Mouse (Mus musculus) testis, postnatal 10 days (tissue): Measurements from ENCODE around the gene Col26a1.

ENCODE experiments used
- DNase-seq: peaks from one replicate; pipeline ENCODE4 v3.0.0; 2021; ENCODE audit warnings: low spot score

Col26a1 gene

DNA sequence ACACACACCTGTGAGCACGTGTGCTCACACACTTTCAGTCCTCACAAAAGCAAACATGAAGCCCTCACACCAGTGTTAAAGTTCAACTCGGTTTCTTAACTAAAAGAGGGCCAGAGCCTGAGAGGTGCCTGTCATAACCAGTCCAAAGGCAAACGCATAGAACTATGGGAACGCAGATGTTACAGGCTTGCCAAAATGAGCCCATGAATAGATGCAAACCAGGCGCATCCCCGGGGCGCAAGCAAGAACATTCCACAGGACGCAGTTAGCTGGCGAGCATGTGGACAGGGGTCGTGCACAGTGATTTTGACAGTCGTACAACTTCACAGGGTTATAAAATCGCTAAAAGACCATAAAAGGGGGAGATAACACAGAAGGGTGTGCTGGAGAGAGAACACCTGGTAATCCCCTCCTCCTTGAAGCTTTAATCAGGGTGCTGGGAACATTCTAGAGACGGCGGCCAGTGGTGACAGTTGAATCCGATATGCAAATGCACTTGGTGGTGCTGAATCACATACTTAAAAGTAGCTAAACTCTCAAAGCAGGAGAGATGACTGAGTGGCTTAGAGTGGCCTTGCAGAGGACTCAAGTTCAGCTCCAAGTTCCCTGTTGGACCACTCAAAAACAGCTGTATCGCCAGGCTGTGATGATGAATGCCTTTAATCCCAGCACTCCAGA is 76.5 kb downstream of the Col26a1 start:
- no peak for DNase-seq

DNA sequence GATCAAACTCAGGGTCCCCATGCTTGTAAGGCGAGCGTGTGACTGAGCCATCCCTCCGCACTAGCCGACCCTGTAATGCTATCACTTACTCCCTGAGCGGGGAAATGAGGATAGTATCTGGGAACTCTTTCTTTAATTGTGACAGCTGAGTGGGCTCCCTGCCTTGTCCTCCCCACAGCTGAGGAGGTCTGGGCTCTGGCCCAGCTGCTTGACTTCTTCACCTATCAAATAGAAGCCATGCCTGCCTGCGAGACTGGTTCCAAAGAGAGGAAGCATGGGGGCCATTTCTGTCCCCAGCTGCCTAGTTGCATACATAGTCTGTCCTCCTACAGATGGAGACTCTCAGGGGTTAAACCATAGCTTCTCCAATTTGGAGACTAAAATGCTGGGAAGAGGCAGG is 78.0 kb downstream of the Col26a1 start:
- DNase-seq, result no peak

DNA sequence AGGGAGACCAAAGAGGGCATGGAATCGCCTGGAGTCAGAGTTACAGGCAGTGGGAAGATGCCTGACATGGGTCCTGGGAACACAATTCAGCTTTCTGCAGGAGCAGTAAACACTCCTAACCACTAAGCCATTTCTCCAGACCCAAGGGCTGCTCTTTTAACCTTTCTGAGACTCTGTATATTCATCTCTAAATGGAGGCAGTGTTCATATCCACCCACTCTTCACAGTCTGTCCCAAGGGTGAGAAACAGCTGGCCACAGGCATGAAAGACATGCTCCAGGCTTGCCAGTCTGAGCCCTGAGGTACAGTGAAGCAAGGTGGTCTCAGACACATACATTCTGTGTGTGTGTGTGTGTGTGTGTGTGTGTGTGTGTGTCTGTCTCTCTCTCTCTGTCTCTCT is 78.8 kb downstream of the Col26a1 start:
- DNase-seq, result no peak

DNA sequence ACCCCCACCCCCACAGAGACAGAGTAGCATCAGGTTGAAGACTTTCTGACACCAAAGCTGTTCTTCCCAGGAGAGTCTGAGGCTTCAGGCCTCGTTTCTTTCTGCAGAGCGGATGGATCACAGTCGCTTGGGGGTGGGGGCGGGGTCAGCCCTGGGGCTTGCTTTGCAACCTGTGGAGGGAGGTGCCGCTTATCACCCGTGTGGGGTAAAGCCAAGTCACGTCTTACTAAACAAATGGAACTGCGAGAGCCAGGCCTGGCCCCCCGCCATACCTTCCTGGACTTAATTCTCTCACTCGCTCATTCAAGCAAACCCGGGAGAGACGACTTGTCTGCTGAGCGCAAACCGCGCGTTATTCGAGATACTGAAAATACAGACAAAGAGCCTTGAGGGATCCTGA is 80.3 kb downstream of the Col26a1 start:
- DNase-seq, result peak; percentile 57

DNA sequence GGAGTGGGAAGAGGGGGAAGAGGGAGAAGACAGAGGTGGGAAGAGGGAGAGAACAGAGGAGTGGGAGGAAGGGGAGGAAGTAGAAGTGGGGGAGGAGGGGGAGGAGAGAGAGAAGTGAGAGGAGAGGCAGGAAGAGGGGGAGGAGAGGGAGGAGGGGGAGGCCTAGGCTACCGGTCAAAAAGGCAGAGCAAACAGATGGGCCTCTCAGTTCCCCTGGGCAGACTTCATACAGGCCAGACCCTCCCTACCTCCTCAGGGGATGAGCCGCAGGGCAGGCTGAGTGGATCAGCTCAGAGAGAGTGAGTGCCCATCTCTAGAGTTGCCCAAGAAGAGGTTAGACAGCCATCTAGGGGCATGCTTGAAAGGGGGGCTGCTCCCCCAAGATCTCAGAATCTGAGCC is 86.1 kb downstream of the Col26a1 start:
- DNase-seq, result no peak

DNA sequence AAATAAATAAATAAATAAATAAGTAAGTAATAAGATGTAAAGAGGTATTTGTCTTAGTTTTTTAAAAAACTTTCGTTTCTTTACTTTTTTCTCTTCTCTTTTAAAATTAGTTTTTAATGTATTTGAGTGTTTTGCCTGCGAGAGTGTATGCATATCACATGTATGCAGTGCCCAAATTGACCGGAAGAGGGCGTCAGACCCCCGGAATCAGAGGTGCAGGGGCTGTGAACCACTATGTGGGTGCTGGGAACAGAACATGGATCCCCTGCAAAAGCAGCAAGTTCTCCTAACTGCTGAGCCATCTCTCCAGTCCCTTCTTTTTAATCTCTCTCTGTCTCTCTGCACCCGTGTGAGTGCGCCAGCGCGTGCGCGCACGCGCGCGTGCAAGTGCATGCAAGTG is 89.2 kb downstream of the Col26a1 start:
- DNase-seq, result no peak

DNA sequence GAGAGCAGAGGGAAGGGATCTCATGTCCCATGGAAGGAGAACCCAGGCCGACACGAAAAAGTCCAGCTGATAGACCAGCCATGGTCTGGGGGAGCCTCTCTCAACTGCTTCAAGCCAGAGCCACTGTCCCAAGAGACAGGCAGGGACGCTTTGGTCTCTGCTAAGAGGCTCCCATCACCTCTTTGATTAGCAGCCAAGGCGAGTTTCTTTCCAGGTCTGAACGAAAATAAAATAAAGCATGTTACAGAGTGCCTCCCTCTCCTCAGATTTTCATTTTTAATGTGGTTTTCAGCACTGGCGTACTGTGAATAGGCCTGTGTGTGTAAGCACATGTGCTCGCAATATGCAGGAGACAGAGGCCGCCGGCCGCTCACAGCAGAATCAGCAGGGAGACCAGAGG is 90.5 kb downstream of the Col26a1 start:
- DNase-seq, result no peak

DNA sequence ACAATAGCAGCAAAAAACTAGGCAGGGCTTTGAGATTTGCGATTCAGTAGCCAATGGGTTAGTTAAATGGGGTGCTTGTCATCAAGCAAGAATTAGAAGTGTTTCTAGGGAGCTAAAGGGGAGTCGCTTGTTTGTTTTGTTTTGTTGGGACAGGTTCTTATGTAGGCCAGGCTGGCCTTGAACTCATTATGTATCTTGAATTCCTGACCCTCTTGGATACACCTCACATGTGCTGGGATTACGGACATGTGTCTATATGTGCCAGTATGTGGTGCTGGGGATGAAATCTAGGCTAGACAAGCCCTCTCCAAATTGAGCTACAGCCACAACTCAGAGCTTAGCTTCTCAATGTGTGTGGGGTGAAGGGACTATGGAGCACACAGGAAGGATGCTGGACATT is 91.8 kb downstream of the Col26a1 start:
- no peak for DNase-seq

DNA sequence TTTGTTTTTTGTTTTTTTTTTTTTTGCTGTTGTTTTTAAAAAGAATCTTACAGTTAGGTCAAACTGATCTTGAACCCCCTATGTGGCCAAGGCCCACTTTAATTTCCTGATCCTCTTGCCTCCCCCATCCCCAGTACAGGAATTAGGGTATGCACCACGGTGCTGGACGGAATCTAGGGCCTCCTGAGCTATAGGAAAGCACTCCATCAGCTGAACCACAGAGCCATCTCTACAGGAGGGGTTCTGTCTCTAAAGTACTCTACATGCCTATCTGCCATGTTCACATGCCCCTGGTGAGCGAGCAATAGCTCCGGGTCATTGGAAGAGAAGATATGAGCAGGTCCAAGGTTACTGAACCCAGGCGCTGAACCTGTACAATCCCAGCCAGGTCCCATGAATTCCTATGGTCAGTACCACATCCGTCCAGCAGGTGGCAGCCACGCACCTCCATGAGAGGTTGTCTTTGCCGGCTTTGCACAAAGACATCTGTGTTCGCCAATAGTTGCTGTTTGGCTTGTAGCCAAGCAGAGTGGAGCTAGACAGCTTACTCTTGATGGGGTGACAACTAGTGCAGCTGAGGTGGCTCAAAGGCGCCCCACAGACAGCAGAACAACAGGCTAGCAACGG is 92.3 kb downstream of the Col26a1 start:
- peak; percentile 95 for DNase-seq

DNA sequence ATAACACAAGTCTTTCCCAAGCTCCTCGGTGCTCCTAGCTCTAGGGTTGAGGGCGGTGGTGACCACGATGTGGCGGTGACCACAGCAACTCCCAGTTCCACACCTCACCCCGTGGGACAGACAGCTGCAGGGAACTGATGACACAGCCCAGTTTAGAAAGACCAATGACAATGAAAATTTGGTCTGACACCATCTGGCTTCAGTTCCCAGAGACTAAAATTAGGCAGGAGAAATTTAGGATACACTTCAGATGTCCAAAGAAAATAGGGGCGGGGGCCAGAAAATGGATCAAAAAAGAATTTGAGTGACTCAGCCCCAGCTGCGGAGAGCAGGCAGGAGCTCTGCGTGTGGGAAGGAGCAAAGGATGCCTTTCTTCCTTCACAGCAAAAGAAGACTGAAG is 98.5 kb downstream of the Col26a1 start:
- no peak for DNase-seq

DNA sequence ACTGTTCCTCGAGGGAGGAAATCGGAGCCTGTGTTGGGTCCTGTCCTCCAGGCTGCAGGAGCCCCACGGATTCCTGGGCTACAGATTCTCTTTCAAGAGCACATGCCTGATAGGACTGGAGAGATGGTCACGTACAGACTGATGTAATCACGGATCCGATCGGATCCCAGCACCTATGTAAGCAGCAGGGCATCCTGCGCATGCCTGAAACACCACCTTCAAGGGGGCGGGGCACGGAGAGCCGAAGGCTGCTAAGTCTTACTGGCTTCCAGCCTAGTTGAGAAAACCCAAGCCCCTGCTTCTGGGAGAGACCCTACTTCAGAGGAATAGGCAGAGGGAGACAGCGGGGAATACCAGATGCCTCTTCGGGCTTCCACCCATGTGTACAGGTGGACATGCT is 100.4 kb downstream of the Col26a1 start:
- no peak for DNase-seq

DNA sequence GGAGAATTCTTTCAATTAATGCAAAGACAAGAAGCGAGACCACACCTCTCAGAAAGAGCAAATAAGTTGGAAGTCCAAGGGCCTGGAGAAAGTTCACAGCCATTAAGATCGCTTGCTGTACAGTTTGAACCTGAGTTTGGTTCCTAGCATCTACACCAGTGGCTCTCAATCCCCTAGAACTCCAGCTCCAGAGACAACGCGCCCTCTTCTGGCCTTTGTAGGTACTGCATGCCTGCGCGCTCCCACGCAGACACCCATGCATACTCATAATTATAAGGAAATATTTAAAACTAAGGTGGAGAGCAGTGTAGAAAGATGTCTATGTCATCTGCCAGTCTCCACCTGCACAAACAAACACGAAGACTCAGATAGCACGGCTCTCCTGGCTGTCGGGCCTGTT is 102.5 kb downstream of the Col26a1 start:
- peak; percentile 80 for DNase-seq

DNA sequence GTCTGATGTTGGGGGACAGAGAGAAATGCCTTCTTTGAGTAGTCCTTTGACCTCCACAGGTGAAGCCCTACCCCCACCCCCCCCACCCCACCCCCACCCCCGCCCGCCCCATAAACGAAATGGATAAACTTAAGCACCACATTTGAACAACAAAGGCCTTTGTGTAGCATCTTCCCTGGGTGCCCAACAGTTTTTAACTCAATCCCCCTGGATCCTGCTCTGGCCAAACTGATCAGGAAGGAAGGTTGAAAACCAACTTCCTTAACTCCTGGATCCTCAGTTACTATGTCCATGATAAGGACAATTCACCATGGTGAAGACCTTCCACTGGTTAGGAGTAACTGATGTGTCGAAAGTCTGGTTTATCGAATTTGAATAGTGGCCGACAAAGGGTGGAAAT is 103.1 kb downstream of the Col26a1 start:
- no peak for DNase-seq

DNA sequence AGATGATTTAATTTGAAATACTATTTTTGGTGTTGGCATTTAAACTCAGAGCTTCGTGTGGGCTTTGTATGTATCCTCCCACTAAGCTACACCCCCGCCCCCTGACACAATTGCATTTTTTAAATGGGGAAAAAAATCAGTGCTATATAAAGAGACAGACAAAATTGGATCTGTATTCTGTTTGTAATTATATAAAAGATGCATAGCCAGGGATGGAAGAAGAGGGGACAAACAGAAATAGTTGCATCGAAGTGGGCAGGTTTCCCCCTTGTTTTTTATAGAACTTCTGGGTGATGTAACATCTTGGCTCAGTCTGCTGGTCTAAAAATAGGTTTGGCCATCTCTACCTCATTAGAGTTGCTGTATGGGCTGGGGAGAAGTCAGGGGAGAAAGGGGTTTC is 107.5 kb downstream of the Col26a1 start:
- DNase-seq, result no peak

DNA sequence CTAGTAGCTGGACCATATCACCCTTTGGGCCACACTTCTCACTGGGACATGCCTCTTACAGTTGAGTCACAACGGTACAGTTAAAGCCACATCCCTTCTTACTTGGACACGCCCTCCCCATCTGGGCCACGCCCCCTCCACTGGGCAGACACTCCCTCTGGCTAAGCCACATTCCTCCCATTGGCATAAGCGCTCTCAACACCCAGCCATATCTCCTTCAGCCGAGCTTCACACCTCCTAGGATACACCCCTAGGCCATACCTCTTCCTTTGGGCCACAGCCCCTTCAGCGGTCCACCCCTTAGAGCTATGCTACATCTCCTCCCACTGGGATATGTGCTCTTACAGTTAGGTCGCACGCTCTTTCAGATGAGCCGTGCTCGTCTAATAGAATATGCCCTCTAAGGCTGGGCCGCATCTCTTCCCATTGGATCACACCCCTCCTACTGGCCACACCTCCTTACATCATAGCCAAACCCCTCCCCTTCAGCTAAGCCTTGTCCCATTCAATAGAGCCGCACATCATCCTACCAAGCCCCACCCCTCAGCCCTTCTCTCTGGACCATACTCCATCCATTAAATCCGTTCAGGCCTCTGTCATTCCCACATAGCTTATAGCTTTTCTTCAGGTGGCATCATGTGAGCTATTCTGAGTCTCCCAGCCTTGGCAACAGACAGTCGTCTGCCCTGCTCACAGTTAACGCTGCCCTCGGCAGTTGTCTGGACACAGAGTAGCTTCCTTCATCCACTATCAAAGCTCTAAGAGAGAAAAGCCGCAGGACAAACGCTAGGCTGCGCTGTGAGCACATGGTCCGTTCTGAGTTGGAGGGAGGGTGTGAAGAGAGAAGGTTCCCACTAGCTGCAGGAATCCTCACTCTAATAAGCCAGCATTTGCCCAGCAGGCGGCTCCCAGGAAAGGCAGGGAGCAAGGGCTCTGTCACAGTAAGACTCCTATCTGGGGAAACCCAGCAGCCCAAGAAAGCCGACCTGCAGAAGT is 109.7 kb downstream of the Col26a1 start:
- no peak for DNase-seq

DNA sequence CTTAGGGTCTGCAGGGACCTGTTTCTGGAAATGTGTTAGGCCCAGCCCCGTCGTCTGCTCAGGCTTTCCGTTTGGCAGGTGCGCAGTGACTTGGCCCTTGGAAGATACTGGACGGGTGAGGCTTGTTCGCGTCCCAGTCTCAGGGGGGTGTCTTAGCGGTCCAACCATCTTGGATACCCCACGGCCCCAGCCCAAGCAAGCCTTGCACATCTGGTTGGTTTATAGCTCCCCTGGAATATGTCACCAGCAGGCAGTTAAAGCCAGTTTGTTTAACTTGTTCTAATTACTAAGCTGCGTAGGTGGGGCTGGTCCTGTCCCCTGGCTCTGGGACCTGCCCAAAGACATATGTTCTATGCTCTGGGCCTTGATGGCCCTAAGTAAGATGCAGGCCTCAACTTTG is 111.9 kb downstream of the Col26a1 start:
- no peak for DNase-seq

DNA sequence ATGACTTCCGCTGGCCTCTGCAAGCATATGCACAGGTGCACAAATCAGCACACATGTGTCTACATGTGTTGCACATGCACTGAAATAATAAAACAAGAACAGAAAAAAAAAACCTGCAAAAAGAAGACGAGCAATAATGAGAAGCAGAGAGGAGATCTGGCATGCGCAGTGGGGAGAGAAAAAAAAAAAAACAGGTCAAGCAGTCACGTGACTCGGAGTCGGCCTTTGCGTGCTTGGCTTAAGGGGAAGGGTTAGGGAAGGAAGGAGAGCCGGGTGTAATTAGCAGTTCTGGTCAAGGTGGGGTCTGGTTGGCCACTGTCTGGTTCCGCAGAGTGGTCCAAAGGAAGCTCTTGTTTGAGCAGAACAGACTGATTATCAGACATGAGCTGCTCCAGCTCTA is 115.7 kb downstream of the Col26a1 start:
- DNase-seq, result no peak

DNA sequence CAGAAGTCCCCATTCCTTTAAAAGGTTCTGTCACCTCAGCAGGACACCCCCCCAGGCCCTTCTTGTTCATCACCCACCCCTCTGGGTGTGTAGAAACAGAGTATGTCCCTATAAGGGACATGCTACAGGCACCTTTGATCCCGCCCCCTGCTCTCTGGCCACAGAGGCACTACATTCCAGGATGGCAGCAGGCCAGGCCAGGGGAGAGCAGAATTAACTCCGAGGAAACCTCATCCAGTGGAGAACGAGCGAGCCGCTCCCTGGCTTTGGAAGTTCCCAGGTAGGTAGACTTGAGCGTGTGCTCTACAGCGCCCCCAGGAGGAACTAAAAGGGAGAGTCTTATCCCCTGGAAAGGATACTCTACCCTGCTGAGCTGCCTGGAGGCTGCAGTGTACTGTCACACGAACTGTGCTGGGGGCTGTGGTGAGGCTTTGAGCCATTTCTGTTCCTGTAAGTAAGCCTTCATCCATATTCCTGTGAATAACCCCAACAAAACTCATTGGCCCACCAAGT is 118.8 kb downstream of the Col26a1 start:
- peak; percentile 51 for DNase-seq

DNA sequence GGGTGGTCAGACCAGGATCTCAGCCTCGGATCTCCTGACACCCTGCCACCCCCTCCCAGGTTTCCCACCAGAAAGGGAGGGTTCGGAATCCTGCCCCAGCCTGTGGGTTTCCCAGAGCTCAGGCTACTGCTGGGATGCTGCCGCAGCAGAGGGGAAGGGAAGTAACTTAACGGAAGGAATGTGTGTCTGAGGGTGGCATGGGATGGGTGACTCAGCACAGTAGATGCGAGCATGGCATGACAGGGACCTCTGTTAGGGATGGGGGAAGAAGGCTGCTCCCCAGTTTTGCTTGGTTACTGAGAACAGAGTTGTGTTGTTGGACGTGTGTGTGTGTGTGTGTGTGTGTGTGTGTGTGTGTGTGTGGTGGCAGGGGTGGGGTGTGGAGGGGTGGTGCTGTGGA is 122.7 kb downstream of the Col26a1 start:
- DNase-seq, result no peak

DNA sequence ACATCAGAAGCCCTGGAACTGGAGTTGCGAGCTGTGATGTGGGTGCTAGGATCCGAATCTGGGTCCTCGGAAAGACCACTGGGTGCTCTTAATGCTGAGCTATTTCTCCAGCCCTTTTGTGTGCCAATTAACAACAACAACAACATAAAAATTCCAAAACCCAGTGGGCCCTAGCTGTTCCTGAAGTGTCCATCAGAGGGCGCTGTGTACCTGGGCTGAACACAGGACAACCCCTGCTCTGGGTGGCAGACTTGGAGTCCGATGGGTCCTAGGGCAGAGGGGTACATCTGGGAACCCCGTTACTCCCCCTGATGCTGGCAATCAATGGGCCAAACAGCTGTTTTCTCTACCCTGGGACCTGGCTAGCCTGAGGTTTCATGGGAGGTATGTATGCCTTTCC is 123.2 kb downstream of the Col26a1 start:
- no peak for DNase-seq

DNA sequence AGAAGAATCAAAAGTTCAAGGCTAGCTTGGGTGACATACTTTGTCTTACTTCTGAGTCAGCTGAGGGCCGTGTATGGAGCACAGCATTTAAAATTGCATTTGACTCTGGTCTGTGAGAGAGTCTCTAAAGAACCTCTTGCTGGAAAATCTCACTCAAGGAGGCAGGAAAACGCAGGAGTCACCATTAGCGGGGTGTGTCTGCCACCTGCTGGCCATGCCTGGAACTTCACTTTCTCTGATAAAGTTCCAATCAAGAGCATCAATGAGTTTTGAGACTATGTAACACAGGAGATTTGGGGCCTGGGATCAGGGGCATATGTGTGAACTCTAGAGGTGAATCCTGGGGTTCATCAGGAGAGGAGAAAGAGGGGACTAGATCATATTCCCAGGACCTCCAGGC is 127.3 kb downstream of the Col26a1 start:
- peak; percentile 86 for DNase-seq

DNA sequence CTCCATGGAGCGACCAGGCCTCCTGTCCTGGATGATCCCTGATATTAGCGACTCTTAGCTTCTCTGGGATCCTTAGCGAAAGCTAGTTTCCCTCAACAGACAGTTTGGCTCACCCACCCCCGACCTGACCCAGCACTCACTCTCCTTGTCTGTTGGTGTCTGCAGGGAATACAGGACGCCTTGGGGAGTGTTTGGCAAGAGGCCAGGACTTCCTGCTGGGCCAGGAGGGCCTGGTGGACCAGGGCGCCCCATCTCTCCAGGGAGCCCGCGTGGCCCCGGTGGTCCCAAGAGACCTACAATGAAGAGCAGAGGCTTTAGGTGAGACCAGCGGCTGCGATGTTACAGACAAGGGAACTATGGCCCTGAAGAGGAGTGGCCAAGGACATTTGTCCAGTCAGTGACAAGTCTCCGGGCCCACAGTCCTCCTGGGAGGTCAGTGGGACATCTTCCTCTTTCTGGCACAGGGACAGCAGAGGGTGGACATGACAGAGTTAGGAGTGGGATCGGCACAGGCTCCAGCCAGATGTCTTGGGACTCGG is 128.9 kb downstream of the Col26a1 start:
- peak; percentile 61 for DNase-seq
